Mouse (Mus musculus) urinary bladder, postnatal 10 days (tissue): ENCODE measurements around the gene 1700088E04Rik.

ENCODE experiments used
- DNase-seq: peaks from one replicate; pipeline ENCODE4 v3.0.0; 2022; ENCODE audit warnings: low spot score

1700088E04Rik gene

GRCm38 (mm10) chr15:79099456-79099855, 41.6 kb downstream of the 1700088E04Rik start:
- DNase-seq = no peak

- no peak for DNase-seq
Measured at GRCm38 (mm10) chr15:79098868-79099267, 42.2 kb downstream of the 1700088E04Rik start.

GRCm38 (mm10) chr15:79098220-79098619, 42.8 kb downstream of the 1700088E04Rik start:
- no peak for DNase-seq

- DNase-seq = peak; percentile 48
Measured at GRCm38 (mm10) chr15:79097611-79098025, 43.4 kb downstream of the 1700088E04Rik start.

DNA sequence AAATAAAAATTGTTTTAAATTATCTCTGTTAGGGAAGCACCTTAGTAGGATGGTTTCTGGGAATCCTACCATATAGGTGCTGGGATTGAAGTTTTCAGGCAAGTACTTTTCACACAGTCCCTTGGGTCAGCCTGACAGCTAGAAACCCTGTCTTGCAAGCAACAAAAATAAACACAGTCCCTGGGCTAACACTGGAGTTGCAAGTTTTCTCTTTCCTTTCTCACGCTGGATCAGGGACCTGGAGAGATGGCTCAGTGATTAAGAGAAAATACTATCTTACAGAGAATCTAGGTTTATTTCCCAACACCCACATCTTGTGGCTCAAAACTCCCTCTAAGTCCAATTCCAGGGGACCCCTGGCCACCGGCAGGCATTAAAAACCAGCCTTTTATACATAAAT, 43.9 kb downstream of the 1700088E04Rik start:
- DNase-seq = no peak

GRCm38 (mm10) chr15:79096556-79096955, 44.5 kb downstream of the 1700088E04Rik start:
- no peak for DNase-seq

GRCm38 (mm10) chr15:79095483-79095882, 45.6 kb downstream of the 1700088E04Rik start:
- no peak for DNase-seq

DNA sequence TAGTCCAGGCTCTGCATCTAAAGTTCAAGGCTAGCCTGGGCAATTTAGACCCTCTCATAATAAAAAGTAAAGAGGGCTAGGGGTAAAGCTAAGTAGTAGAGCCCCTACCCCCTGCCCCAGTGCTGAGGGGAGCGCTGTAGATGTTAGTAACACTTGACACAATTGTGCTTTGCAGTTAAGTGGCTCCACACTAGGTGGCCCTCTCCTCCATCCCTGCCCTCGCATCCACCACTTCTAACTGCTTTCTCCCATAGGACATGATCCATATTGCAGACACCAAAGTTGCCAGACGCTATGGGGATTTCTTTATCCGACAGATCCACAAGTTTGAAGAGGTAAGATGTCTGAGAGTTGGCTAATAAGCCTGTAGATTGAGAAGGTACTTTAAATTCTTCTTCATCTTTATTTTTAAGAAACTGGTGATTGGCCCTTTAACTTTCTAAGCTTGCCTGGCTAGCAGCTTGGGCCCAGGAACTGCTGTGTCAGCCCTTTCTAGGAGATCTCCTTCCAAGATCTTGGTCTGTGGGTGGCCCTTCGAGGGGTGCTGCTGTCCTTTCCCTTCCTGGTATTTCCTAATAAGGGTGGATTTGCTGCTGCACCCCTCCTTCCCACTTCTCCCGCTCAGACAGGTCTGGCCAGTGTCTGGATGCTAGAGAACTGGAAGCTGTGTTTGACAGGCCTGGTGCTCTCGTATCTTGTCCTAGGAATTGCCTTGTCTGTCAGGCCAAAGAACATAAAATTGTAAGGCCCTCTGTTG, 47.8 kb downstream of the 1700088E04Rik start:
- DNase-seq = no peak

- no peak for DNase-seq
Measured at GRCm38 (mm10) chr15:79092284-79092683, 48.8 kb downstream of the 1700088E04Rik start.

DNA sequence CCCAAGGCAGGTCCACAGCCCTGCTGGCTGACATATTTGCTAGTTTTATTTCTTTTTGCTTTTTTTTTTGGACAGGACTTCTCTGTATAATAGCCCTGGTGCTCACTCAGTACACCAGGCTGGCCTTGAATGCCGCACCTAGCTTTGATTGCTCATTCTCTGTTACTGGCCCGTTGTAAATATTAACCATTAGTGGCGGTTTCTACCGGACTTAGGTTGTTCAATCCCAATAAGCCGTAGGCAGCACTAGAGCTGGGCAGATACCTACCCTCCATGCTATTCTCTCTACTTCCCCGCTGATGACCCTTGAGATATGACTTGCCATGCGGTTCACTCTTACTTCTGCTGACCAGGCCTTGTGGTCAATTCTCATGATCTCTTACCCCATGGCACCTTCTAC, 61.5 kb downstream of the 1700088E04Rik start:
- DNase-seq = no peak
